Mouse (Mus musculus) WW6 (cell line): ENCODE results near the gene C1qbp.

Source experiments
- DNase-seq: peaks from one replicate; pipeline ENCODE4 v3.0.0-alpha.2; 2013; ENCODE audit warnings: low read depth, low spot score

C1qbp gene

DNA sequence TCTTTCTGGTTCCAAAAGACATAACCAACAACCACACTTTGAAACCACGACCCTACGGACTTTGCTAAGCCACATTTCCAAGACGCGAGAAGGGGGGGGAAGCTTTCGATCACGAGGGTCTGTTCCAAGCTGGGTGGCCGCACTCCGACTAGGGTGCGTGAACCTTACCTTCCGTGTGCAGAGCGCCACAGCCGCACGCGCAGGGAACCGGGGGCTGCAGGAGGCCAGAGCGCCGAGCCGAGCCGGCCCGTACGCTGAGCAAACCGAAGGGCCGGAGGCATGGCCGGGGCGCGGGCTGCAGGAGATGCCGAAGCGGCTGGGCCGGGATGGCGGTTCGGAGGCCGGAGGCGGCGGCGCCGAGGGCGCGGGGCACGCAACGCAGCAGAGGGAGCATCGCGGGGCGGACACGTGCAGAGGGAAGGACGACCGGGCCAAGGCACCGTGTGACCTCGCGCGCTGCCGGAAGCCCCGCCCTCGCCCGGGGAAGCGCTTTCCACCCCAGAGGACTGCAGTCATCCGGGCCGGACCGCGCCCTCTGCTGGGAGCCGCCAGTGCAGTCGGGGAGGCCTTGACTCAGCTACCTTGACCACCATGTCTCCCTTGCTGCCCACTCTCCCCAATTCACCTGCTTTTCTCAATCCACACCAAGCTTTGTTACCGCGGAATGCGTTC lies at the start of gene C1qbp:
Gene C1qbp (minus strand): TSS at position 470 of the 672 bp plus-strand sequence.
- peak; percentile 86 for DNase-seq

- no peak for DNase-seq
These were observed 49.2 kb upstream of the C1qbp start for GRCm38 (mm10) chr11:71032070-71032469.

DNA sequence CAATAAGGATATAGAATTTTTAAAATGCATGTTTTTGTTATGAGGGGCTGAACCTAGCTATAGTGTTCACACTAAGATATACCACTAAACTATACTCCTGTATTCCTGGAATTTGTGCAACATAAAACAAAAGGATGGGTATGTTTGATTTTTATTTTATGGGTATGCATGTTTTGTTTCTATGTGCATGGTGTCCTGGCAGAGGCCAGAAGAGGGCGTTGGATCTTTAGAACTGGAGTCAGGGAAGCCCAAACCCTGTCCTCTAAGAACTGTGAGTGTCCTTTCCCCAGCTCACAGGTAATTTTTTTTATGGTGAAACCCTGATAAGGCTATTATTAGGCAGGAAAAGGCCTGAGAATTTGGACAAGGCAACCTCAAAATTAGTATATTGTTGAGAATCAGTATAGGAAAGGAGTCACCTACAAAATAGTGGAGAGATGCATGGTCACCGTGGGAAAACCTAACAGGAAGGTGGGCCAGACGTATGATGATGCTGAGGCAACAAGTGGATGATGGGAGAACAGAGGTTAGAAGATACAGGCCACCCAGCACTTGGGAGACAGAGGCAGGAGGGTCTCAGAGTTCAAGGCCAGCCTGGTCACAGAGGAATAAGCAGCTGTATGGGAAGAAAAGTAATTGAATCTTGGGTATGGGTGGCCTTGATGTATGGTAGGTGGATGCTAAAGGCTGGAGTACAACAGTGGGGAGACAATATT lies 46.7 kb upstream of the C1qbp start:
- DNase-seq: no peak

- DNase-seq: no peak
These were observed 45.5 kb upstream of the C1qbp start for GRCm38 (mm10) chr11:71028280-71028679.

DNA sequence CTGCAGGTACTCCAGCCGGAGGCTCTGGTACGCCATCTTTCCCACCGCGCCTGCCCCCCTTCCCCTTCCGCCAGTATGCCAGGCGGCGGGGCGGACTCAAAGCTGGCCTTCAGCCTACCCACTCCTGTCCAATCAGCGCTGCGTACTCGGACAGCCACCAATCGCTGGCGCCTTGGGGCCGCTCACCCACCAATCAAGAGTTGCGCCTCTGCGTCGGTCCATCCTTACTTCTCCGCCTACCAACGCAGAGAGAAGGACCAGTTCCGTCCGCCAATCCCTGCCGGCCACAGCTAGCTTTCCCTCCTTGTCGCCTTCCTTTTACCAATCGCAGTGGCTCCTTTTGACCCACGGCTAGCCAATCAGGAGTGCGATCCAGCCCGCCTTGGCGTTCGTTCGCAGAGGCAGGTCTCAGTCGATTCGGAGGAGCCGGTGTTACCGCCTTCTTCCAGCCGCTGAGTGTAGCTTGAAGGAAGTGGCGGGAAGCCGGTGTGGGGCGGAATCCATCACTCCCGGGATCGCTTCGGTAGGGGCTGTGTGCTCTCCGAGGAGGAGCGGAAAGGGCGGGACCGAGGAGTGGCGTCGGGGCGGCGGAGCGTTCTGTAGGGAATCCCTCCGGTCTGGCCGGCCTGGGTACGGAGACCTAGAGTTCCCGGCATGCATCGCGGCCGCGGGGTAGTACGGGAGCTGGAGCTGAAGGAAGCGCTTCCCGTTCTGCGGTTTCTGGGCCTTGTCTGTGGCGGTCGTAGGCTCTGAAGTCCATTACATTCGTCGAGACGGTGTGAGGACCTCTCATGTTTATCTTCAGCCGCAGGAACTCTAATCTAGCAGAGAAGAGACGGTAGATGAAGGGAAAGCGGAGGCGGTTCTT lies 36.6 kb upstream of the C1qbp start, which contains the start of the genes Mis12 and Derl2:
Gene Mis12 (plus strand): TSS at position 411 of the 868 bp plus-strand sequence.
Gene Derl2 (minus strand): TSS at position 641 of the 868 bp plus-strand sequence.
- DNase-seq: peak; percentile 99

DNA sequence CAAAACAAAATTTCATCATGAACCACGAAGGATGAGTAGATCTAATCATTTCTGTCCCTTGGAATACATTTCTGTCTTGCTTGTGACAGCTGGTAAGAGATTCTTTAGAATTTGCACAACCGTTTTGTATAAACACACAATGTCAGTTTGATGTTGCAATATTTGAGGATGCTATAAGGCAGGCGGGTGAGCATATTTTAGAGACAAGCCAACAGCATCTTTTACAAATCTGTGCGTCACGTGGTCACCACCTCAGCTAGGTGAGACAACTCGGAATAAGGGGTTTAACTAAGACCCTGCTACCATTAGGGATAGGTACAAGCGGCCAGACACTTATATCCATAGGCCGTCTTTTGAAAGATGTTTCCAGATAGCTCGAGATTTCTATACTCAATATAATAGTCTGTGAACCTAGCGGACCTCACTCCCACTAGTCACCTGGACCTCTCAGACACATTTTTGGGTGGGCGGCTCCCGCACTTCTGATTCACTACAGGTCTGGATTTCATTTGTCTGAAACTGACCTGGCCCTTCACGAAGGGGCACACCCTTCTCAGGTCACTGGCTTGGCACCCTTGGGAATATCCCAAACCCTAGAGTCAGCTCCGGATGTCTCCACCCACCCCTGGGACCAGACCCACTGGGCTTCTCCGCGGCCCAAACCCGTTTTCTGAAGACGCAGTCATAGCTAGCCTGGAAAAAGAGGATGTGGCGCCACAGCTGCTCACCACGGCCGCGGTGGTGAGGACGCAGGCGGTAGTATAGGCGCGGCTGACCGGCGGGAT lies 35.8 kb upstream of the C1qbp start:
- no peak for DNase-seq

GRCm38 (mm10) chr11:71017051-71017450 lies 34.2 kb upstream of the C1qbp start:
- DNase-seq: no peak

GRCm38 (mm10) chr11:71012743-71013142 lies 29.9 kb upstream of the C1qbp start:
- DNase-seq: no peak

DNA sequence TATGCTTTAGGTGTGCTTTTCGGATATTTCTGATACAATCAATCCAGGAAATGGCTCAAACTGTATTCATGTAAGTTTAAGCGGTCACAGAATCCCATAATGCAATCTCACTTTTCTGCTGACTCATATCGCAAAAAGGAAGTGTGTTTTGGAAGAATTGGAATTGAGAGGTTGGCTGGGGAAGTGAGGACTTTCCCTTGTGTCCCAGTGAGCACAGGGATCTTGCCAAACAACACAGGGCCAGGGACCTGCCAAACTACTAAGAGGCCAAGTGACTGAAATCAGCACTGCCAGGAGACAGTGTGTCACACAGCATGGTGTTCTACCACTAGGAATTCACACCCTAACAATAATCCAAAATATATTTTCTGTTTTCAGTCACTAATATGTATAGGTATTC lies 25.5 kb upstream of the C1qbp start:
- no peak for DNase-seq

DNA sequence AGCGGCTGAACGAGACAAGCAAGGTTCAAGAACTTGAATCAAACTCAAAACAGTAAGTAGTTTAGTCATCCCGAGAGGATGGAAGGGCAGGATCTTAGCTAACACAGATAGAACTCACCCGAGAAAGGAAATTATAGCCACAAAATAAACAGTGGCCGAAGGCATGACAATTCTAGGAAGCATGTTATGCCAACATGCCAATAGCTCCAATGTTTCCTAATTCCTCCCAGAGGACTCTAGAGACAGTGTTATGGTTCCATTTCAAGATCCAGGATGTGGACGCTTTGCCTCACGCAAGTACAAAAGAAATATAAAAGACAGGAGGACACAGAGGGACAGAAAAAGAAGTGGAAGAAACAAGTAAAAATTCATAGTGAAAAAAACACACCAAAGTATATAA lies 25.0 kb upstream of the C1qbp start:
- no peak for DNase-seq

GRCm38 (mm10) chr11:71007026-71007425 lies 24.2 kb upstream of the C1qbp start:
- DNase-seq: no peak

DNA sequence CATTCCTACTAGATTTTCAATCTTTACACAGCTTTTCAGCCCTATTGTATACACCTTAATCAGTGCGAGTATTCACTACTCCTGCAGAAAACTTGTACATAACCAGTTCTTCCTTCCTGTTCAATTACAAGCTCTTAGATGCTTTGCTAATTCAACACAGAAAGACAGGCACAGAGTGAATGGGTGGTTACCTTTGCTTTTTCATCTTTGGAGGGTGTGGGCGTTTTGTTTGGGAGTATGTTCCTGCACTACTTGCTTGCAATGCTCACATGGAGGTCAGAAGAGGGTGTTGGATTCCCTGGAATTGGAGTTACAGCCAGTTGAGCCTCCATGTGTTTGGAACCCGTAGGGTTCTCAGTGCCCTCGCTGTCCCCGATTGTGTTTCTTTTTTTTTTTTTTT lies 22.2 kb upstream of the C1qbp start:
- no peak for DNase-seq

- peak; percentile 99 for DNase-seq
These were observed 21.5 kb upstream of the C1qbp start, which contains the start of gene Dhx33 for GRCm38 (mm10) chr11:71004316-71004773. Gene Dhx33 (minus strand): TSS chr11:71004437.

GRCm38 (mm10) chr11:71003611-71004315 lies 20.9 kb upstream of the C1qbp start:
- DNase-seq: no peak

DNA sequence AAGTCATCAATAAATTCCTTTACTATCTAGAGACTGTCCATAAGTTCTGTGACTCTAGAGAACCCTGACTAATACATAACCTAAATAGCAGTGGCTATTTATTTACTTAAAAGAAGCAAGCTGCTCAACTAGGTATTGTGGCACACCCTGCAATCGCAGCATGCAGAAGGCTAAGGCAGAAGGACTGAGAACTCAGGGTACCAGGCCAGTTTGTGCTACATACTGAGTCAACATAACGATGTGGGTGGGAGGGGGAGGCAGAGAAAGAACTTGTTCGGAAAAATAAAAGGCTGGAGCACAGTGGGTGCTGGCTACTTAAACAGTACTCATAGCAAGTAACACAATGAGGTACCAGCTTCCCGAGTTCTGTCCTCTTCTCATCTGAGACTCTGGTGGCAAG lies 18.3 kb upstream of the C1qbp start:
- DNase-seq: no peak

DNA sequence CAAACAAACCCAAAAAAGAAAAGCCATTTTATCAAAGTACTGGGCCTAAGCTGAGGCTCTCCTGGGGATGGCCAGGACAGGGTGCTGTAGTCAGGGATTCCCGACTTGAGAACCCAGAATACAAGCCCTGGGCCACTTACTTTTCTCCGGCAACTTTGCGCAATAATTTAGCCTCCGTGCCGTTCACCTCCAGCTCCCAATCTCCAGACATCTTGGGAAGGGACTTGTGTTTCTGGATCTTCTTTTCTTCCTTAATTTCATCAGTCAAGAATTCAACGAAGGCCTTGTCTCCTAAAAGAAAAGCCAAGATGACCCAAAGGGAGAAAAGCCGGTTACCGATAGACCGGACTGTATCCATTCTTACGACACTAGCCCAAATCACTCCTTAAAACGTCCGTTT lies 796 bp downstream of the C1qbp start:
- no peak for DNase-seq

- DNase-seq: no peak
These were observed 1.9 kb downstream of the C1qbp start for GRCm38 (mm10) chr11:70980751-70981510.

- no peak for DNase-seq
These were observed 2.6 kb downstream of the C1qbp start for GRCm38 (mm10) chr11:70980232-70980631.

GRCm38 (mm10) chr11:70977293-70977692 lies 5.5 kb downstream of the C1qbp start:
- DNase-seq: no peak

DNA sequence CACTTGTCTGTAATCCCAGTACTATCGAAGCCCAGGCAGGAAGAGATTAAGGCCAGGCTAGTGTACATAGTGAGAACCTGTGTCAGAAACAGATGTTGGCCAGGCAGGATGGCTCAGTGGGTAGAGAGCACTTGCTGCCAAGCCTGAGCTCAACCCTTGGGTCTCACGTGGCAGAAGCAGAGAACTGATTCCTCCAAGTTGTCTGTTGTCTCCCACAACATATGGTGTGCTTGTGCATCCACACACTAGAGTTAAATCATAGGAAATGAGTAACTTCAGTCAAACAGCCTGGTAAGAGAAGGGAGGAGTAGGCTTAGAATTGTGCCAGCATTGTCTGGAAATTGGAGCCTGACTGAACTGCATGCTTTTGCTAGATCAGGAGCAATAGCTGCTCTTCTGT lies 7.6 kb downstream of the C1qbp start:
- DNase-seq: no peak
